Mouse (Mus musculus) kidney, embryonic 14.5 days (tissue): ENCODE data around the gene Ctsl. TPM values are rescaled to one million over a fixed set of nuclear protein-coding genes. Genes with fewer than 3 reads are reported as not detected.
A peak's percentile ranks its signal among the peaks of the same experiment; 100 is the strongest.

Experiments used
- ATAC-seq: fragments of 200-750 bp; cut with Nextera tagmentation; 2 replicates; pipeline ENCODE4 v1.8.0; 2017; ENCODE audit warnings: moderate number of reproducible peaks, mild to moderate bottlenecking, moderate TSS enrichment, moderate library complexity; ENCODE audit not compliant: low FRiP score, low TSS enrichment
- H3K27ac ChIP-seq: fragments of 300-500 bp; sonication (generic); 2 replicates; pipeline ENCODE4 v1.5.1; 2014; ENCODE audit warnings: low read depth, mild to moderate bottlenecking, low read length, moderate library complexity, mixed read lengths
- H3K27me3 ChIP-seq: fragments of 300-500 bp; sonication (generic); 2 replicates; pipeline ENCODE4 v1.6.1; 2014; ENCODE audit warnings: mild to moderate bottlenecking, low read length; ENCODE audit not compliant: control insufficient read depth, insufficient read depth
- H3K36me3 ChIP-seq: fragments of 300-500 bp; sonication (generic); 2 replicates; pipeline ENCODE4 v1.6.1; 2014; ENCODE audit warnings: low read length, mixed read lengths; ENCODE audit not compliant: control insufficient read depth, insufficient read depth
- H3K4me1 ChIP-seq: fragments of 300-500 bp; sonication (generic); 2 replicates; pipeline ENCODE4 v1.6.1; 2014; ENCODE audit warnings: low read length, mixed read lengths; ENCODE audit not compliant: control insufficient read depth, insufficient read depth
- H3K4me2 ChIP-seq: fragments of 300-500 bp; sonication (generic); replicated peaks from 2 replicates; pipeline ENCODE4 v1.6.1; 2014; ENCODE audit warnings: low read depth, mild to moderate bottlenecking, low read length
- H3K4me3 ChIP-seq: fragments of 300-500 bp; sonication (generic); 2 replicates; pipeline ENCODE4 v1.5.1; 2014; ENCODE audit warnings: mild to moderate bottlenecking, low read length
- H3K9ac ChIP-seq: fragments of 300-500 bp; sonication (generic); 2 replicates; pipeline ENCODE4 v1.6.1; 2014; ENCODE audit warnings: low read depth, mild to moderate bottlenecking, low read length, moderate library complexity
- H3K9me3 ChIP-seq: fragments of 300-500 bp; sonication (generic); 2 replicates; pipeline ENCODE4 v1.6.1; 2016; ENCODE audit warnings: low read length; ENCODE audit not compliant: control insufficient read depth
- WGBS: fragments of 180-500 bp; shearing (Covaris S2); extraction: QIAGEN DNeasy Blood & Tissue Kit; methylation state at CpG from one replicate; pipeline ENCODE4 v1.1.7; 2014; 5-methylcytosine and 5-hydroxymethylcytosine counted together
- polyA plus RNA-seq: library from polyadenylated mRNA; unstranded; fragments of >200 nt; fragmentation: Nextera tagmentation; extraction: Ambion mirVana; gene quantifications from 2 replicates; pipeline ENCODE4 v1.2.1, GENCODE M21; 2014

Ctsl gene
- polyA plus RNA-seq, 1 experiment from 2014 or later: 283 TPM

DNA sequence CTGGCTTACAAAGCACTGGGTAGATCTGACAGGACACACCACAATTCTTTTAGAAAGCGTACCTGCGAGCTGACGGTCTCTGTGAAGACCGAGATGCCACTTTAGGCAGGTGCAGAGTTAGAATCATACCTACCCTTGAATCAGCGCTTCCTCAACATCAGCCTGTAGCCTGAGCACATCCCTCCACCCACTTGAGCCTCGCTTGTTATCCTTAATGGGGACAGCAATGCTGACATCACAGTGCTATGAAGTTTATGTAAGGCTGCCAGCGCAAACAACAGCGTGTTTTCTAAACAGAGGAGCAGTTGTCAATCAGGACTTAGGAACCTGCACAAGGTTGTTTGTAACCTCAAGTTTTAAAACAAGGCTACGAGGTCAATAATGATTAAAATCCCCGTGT, 27.1 kb downstream of the Ctsl start:
- Histone ChIP-seq H3K9ac (peak overlapping the region; percentile 62), H3K27ac (no peak overlapping the region), H3K9me3 (no peaks in the 10 kb centered on the region), H3K4me3 (peak overlapping the region; percentile 46), H3K4me2 (peak overlapping the region; percentile 69), H3K4me1 (no peaks in the 10 kb centered on the region), H3K27me3 (no peaks in the 10 kb centered on the region), H3K36me3 (no peaks in the 10 kb centered on the region)
- WGBS: 18% methylated on average over 10 of the region's 10 CpGs
- no peak for ATAC-seq

DNA sequence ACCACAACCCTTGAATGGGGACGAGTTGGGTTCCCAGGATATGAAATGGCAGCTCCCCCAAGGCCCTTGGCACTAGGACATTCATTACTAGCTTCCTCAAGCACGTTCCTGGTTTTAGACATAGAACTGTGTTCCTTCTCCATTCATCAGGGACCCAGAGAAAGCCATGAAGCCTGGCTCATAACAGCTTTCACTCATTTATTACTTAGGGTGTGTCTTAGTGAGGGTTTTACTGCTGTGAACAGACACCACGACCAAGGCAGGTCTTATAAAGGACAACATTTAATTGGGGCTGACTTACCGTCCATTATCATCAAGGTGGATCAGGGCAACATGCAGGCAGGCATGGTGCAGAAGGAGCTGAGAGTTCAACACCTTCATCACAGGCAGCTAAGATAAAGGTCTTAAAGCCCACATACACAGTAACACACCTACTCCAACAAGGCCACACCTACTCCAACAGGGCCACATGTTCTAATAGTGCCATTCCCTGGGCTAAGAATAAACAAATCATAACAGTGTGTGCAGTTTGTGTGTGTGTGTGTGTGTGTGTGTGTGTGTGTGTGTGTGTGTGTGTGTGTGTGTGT, 35.1 kb downstream of the Ctsl start:
- WGBS: 56% methylated on average over 4 of the region's 4 CpGs
- Histone ChIP-seq H3K9me3 (no peaks in the 10 kb centered on the region), H3K27me3 (no peaks in the 10 kb centered on the region), H3K9ac (no peak overlapping the region), H3K27ac (no peak overlapping the region), H3K4me1 (no peaks in the 10 kb centered on the region), H3K4me2 (no peak overlapping the region), H3K4me3 (no peak overlapping the region), H3K36me3 (no peaks in the 10 kb centered on the region)
- ATAC-seq: no peak

DNA sequence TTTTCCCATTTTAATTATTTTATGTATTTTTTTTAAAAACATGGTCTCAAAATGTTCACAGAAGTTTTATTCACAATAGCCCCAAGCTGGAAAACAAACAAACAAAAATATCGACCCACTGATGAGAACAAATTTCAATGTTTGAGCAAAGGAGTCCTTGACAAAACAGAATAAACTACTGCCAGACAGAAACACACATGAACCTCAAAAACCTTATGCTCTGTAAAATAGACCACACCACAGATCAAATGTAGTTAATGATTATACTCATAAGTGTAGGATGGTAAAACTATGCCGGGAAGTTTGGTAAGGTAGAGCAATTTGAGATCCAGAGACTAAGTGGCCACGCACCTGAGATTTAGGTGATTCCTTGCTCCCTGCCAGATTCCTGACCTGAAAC, 37.6 kb downstream of the Ctsl start:
- H3K4me3 ChIP-seq: no peak overlapping the region
- H3K4me2 ChIP-seq: no peak overlapping the region
- no peaks in the 10 kb centered on the region for H3K27me3 ChIP-seq
- no peak overlapping the region for H3K9ac ChIP-seq
- H3K4me1 ChIP-seq: no peaks in the 10 kb centered on the region
- H3K9me3 ChIP-seq: no peaks in the 10 kb centered on the region
- WGBS: 79% methylated on average over 3 of the region's 3 CpGs
- H3K36me3 ChIP-seq: no peaks in the 10 kb centered on the region
- no peak for ATAC-seq
- no peak overlapping the region for H3K27ac ChIP-seq

DNA sequence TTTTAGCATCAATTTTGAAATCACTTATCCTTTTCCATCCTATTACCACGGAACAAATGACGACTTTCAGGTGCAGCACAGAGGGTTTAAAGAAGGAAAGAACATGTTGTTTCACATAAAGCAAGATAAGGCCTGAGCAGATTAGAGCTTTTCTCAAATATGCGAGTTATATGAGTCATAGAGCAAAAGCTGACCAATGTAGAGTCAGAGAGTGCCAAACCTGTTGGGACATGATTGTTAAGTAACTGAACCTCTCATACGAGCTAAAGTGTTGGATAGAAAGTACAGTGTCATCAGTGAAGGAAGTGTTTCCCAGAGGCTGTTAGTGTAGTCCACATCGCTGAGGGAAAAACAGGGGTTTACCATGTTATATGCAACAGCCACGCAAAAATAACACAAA, 38.4 kb downstream of the Ctsl start:
- ATAC-seq: no peak
- no peak overlapping the region for H3K9ac ChIP-seq
- H3K9me3 ChIP-seq: no peaks in the 10 kb centered on the region
- no peak overlapping the region for H3K4me3 ChIP-seq
- WGBS: 83% methylated on average over 6 of the region's 6 CpGs
- no peaks in the 10 kb centered on the region for H3K4me1 ChIP-seq
- H3K27me3 ChIP-seq: no peaks in the 10 kb centered on the region
- H3K27ac ChIP-seq: no peak overlapping the region
- H3K36me3 ChIP-seq: no peaks in the 10 kb centered on the region
- no peak overlapping the region for H3K4me2 ChIP-seq

DNA sequence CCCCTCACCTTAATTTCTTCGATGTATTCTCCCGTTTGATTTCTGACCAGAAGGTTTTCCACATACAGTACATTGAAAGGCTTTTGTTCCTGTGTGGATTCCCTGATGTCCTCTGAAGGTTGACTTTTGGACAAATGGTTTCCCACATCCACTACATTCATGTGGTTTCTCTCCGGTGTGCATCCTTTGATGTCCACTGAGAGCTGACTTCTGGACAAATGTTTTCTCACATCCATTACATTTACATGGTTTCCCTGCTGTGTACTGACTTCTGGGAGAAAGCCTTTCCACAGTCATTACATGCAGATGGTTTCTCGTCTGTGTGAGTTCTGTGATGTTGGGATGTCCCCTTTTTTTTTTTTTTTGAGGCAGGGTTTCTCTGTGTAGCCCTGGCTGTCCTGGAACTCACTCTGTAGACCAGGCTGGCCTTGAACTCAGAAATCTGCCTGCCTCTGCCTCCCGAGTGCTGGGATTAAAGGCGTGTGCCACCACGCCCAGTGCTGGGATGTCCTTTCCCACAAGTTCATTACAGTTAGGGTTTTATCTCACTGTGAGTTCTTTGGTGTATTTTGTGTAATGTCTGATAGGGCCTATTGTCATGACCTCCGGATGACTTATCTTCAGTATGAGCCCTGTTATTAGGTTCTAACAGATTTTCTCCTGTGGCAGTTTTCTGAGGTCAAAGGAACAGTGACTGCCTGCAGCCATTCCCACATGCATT, 48.0 kb downstream of the Ctsl start:
- no peaks in the 10 kb centered on the region for H3K4me1 ChIP-seq
- no peaks in the 10 kb centered on the region for H3K27me3 ChIP-seq
- H3K4me2 ChIP-seq: no peak overlapping the region
- H3K4me3 ChIP-seq: no peak overlapping the region
- no peaks in the 10 kb centered on the region for H3K9me3 ChIP-seq
- no peak overlapping the region for H3K27ac ChIP-seq
- WGBS: 77% methylated on average over 8 of the region's 8 CpGs
- no peak overlapping the region for H3K9ac ChIP-seq
- ATAC-seq: no peak
- no peaks in the 10 kb centered on the region for H3K36me3 ChIP-seq

DNA sequence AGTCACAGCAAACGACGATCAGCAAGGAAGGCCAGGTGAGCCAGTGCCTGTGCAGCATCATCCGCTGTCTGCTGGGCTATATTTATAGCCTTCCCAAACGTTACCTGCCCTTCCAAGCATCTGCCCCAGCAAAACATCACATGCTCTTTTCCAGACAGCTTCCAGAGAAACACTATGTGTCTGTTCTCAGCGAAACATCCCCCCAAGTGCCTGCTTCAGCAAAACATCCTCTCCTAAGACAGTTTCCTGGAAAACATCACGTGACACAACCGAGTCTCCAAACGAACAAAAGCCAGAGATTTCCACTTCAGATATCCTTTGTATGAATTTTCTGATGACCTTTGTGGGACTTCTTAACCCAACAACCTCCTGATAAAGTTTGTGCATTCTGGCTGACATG, 50.4 kb downstream of the Ctsl start:
- WGBS: 83% methylated on average over 8 of the region's 8 CpGs
- Histone ChIP-seq H3K4me3 (no peak overlapping the region), H3K4me2 (no peak overlapping the region), H3K27ac (no peak overlapping the region), H3K9ac (no peak overlapping the region), H3K9me3 (no peaks in the 10 kb centered on the region), H3K36me3 (no peaks in the 10 kb centered on the region), H3K27me3 (no peaks in the 10 kb centered on the region), H3K4me1 (no peaks in the 10 kb centered on the region)
- ATAC-seq: no peak

DNA sequence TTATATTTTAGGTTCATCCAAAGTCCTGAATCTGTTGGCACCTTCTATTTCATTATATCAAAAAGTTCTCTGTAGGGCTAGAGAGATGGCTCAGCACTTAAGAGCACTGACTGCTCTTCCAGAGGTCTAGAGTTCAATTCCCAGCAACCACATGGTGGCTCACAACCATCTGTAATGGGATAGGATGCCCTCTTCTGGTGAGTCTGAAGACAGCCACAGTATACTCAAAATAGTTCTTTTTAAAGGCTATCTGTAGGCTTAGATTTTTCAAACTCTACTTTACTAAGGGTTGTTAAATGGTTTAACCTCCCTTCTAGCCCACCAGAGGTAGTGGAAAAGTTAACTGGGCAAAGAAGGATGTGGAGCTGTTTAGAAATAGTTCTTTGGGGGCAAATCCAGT, 50.9 kb downstream of the Ctsl start:
- Histone ChIP-seq H3K4me3 (no peak overlapping the region), H3K9me3 (no peaks in the 10 kb centered on the region), H3K36me3 (no peaks in the 10 kb centered on the region), H3K27ac (no peak overlapping the region), H3K4me1 (no peaks in the 10 kb centered on the region), H3K9ac (no peak overlapping the region), H3K27me3 (no peaks in the 10 kb centered on the region), H3K4me2 (no peak overlapping the region)
- ATAC-seq: no peak

DNA sequence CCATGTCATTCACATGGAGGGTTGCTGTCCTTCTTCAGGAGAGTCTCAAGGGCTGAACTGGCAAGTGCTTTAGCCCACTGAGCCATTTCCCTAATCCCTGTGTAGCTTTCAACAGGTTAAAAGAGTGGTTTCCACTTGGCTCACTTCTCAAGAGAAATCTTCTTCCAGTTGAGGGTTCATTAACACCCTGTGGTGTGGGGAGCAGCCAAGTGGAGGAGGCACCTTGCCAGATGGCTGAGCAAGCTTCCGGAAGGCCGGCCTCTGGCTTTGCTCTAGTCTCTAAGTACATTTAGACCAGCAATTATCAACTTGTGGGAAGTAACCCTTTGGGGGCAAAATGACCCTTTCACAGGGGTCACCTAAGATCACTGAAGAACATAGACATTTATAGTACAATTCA, 52.3 kb downstream of the Ctsl start:
- no peaks in the 10 kb centered on the region for H3K36me3 ChIP-seq
- H3K4me3 ChIP-seq: no peak overlapping the region
- no peak overlapping the region for H3K27ac ChIP-seq
- no peak for ATAC-seq
- no peak overlapping the region for H3K9ac ChIP-seq
- 52% methylated on average over 2 of the region's 2 CpGs for WGBS
- no peaks in the 10 kb centered on the region for H3K4me1 ChIP-seq
- no peaks in the 10 kb centered on the region for H3K27me3 ChIP-seq
- no peaks in the 10 kb centered on the region for H3K9me3 ChIP-seq
- H3K4me2 ChIP-seq: no peak overlapping the region

DNA sequence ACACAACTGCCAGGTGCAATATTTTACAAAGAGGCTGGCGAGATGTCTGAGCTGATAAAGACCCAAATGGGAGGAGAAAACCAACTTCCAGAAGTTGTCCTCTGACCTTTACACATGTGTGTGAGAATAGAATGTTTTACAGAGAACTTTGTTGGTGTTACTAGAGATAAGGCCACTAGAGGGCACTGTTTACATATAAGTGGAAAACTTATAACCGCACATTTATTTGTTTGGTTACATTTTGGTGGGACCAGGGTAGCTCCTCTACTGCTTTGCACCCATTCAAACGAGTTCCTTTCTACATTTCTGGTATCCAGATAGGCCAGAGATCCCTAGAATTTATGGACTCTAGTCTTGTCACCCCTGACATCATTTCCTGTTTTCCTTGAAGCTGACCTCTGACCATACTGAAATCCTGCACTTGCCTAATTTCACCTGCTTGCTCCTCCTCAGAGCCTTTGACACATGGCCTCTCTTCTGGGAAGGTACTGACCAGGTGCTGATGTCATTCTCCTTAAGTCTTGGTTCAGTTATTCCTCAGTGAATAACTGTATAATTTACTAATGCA, 55.1 kb downstream of the Ctsl start:
- no peaks in the 10 kb centered on the region; the same call in 1 of the 2 replicates for H3K4me1 ChIP-seq
- H3K36me3 ChIP-seq: no peaks in the 10 kb centered on the region
- H3K4me3 ChIP-seq: no peak overlapping the region
- H3K9me3 ChIP-seq: no peaks in the 10 kb centered on the region
- ATAC-seq: no peak
- no peaks in the 10 kb centered on the region for H3K27me3 ChIP-seq
- no peak overlapping the region for H3K27ac ChIP-seq
- H3K4me2 ChIP-seq: no peak overlapping the region
- under 1% methylated on average over 3 of the region's 3 CpGs for WGBS
- H3K9ac ChIP-seq: no peak overlapping the region
